Mouse (Mus musculus) hindbrain, embryonic 11.5 days (tissue): ENCODE results near the gene Man1b1. TPM values are rescaled to one million over a fixed set of nuclear protein-coding genes. Genes with fewer than 3 reads are reported as not detected.
A peak's percentile ranks its signal among the peaks of the same experiment; 100 is the strongest.

Source experiments
- ATAC-seq: fragments of 200-750 bp; cut with Nextera tagmentation; 2 replicates; pipeline ENCODE4 v1.8.0; 2017; ENCODE audit warnings: mild to moderate bottlenecking, moderate TSS enrichment, moderate library complexity; ENCODE audit not compliant: low FRiP score
- DNase-seq: peaks from one replicate; pipeline ENCODE4 v3.0.0-alpha.2; 2015; ENCODE audit warnings: low spot score
- H3K27ac ChIP-seq: fragments of 300-500 bp; sonication (generic); 2 replicates; pipeline ENCODE4 v1.5.1; 2014; ENCODE audit warnings: mild to moderate bottlenecking, low read depth, low read length
- H3K27me3 ChIP-seq: fragments of 300-500 bp; sonication (generic); 2 replicates; pipeline ENCODE4 v1.6.1; 2014; ENCODE audit warnings: mild to moderate bottlenecking, low read length, moderate library complexity, mixed read lengths; ENCODE audit not compliant: control insufficient read depth, insufficient read depth
- H3K36me3 ChIP-seq: fragments of 300-500 bp; sonication (generic); 2 replicates; pipeline ENCODE4 v1.6.1; 2014; ENCODE audit warnings: mild to moderate bottlenecking, low read length, moderate library complexity, mixed read lengths; ENCODE audit not compliant: control insufficient read depth, insufficient read depth
- H3K4me1 ChIP-seq: fragments of 300-500 bp; sonication (generic); replicated peaks from 2 replicates; pipeline ENCODE4 v1.6.1; 2014; ENCODE audit warnings: low read length, mixed read lengths; ENCODE audit not compliant: control insufficient read depth, insufficient read depth
- H3K4me2 ChIP-seq: fragments of 300-500 bp; sonication (generic); replicated peaks from 2 replicates; pipeline ENCODE4 v1.6.1; 2014; ENCODE audit warnings: mild to moderate bottlenecking, low read depth, low read length
- H3K4me3 ChIP-seq: fragments of 300-500 bp; sonication (generic); 2 replicates; pipeline ENCODE4 v1.5.1; 2014; ENCODE audit warnings: low read depth, low read length
- H3K9ac ChIP-seq: fragments of 300-500 bp; sonication (generic); 2 replicates; pipeline ENCODE4 v1.6.1; 2014; ENCODE audit warnings: low read depth, low read length
- H3K9me3 ChIP-seq: fragments of 300-500 bp; sonication (generic); 2 replicates; pipeline ENCODE4 v1.6.1; 2016; ENCODE audit warnings: low read length; ENCODE audit not compliant: control insufficient read depth
- WGBS: fragments of 180-500 bp; shearing (Covaris S2); extraction: QIAGEN DNeasy Blood & Tissue Kit; methylation state at CpG from one replicate; pipeline ENCODE4 v1.1.7; 2014; 5-methylcytosine and 5-hydroxymethylcytosine counted together
- polyA plus RNA-seq: library from polyadenylated mRNA; unstranded; fragments of >200 nt; fragmentation: Nextera tagmentation; extraction: Ambion mirVana; gene quantifications from 2 replicates; pipeline ENCODE4 v1.2.1, GENCODE M21; 2014

The Man1b1 gene
- polyA plus RNA-seq, result 86.7 and 133 TPM in 2 replicates

GRCm38 (mm10) chr2:25332286-25333160, at the start of gene Man1b1:
TSS of gene Man1b1 (plus strand) at chr2:25332338.
- peaks cover 3% of the 10 kb centered on the region; the same call in 1 of the 2 replicates for H3K4me1 ChIP-seq
- H3K27ac ChIP-seq, result peak within 1 kb of the TSS; percentile 77
- H3K4me2 ChIP-seq, result peak within 1 kb of the TSS; percentile 86
- under 1% methylated on average over 78 of the region's 78 CpGs for WGBS
- peak within 1 kb of the TSS; percentile 93 for H3K4me3 ChIP-seq
- 0 out of 2 replicates have a peak, but pooled peaks cover 3% of the 10 kb centered on the region for H3K36me3 ChIP-seq
- peak; percentile 98 for ATAC-seq
- peak; percentile 100 for DNase-seq
- no peaks in the 10 kb centered on the region; the same call in 1 of the 2 replicates for H3K27me3 ChIP-seq
- no peaks in the 10 kb centered on the region for H3K9me3 ChIP-seq
- peak within 1 kb of the TSS; percentile 91 for H3K9ac ChIP-seq

DNA sequence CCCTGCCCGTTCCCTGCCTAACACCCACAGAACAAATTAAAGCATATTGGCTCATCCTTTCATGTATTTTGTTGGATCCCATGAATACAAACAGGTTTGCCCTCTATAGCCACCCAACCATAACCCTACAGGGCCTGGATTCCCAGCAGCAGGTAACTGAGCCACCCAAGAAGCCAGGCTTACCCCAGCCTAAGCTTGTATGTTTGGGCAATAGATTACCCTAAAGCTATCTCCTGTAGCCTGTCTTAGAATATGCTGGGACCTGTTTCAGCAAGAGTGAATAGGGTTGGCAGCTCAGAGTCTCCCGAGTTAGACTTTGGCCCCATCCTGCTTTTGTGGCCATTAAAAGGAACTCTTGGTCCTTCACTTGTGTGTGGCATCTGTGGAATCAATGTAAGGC, 46.6 kb upstream of the Man1b1 start:
- Histone ChIP-seq H3K27ac (no peak overlapping the region), H3K27me3 (peaks cover 29% of the 10 kb centered on the region), H3K36me3 (peaks cover 11% of the 10 kb centered on the region), H3K4me1 (no peaks in the 10 kb centered on the region), H3K9me3 (no peaks in the 10 kb centered on the region), H3K9ac (no peak overlapping the region), H3K4me2 (no peak overlapping the region), H3K4me3 (no peak overlapping the region)
- WGBS, result 95% methylated on average over 2 of the region's 2 CpGs
- DNase-seq (no peak), ATAC-seq (no peak)

GRCm38 (mm10) chr2:25286314-25286713, 45.8 kb upstream of the Man1b1 start:
- H3K4me1 ChIP-seq, result no peaks in the 10 kb centered on the region
- 87% methylated on average over 1 of the region's 1 CpGs for WGBS
- ATAC-seq, result no peak
- no peaks in the 10 kb centered on the region for H3K9me3 ChIP-seq
- H3K27me3 ChIP-seq, result peaks cover 37% of the 10 kb centered on the region
- DNase-seq, result no peak
- H3K27ac ChIP-seq, result no peak overlapping the region
- H3K9ac ChIP-seq, result no peak overlapping the region
- H3K4me3 ChIP-seq, result no peak overlapping the region
- H3K36me3 ChIP-seq, result peaks cover 11% of the 10 kb centered on the region
- H3K4me2 ChIP-seq, result no peak overlapping the region

DNA sequence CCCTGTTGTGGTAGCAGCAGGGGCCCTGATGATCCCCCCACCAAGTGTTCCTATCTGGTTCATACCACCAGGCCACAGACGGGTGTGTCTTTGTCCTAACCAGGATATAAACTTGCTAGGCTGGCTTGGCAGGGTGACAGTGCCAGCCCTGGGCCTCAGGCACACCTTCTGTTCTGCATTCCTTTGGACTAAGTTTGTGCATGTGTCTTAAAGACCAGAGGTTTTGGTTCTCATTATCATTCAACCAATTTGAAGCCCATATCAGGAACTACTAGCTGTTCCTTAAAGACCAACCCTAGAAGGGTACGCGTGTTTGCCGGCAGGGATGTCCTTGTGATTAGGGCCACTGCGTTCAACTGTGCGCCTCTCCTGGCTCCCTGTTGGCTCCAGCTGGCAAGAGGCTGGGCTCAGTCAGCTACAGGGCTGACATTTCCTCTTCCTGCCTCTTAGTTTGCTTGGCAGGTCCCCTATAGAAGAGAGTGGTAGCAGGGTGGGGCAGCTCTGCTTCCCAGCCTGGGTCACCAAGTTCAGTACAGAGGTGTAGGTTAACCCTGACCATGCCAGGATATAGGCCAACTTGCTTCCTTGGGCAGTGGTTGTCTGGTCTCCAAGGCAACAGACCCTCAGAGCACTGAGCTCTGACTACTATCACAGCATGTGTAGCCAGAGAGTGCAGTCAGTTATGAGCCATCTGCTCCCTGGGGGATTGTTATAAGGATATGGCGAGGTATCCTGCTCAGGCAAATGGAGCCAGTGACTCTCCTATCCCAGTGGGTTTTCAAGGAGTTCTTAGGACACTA, 45.1 kb upstream of the Man1b1 start:
- 69% methylated on average over 7 of the region's 7 CpGs for WGBS
- H3K9ac ChIP-seq, result no peak overlapping the region
- H3K4me1 ChIP-seq, result peaks cover 3% of the 10 kb centered on the region; the same call in 1 of the 2 replicates

GRCm38 (mm10) chr2:25287927-25288649, 44.0 kb upstream of the Man1b1 start, which contains the start of gene Tmem210:
TSS of gene Tmem210 (plus strand) at chr2:25288145.
- peaks cover 55% of the 10 kb centered on the region for H3K27me3 ChIP-seq
- H3K9ac ChIP-seq, result no peak within 1 kb of the TSS
- peaks cover 5% of the 10 kb centered on the region; the same call in 1 of the 2 replicates for H3K4me1 ChIP-seq
- H3K9me3 ChIP-seq, result no peaks in the 10 kb centered on the region
- H3K27ac ChIP-seq, result no peak within 1 kb of the TSS
- WGBS, result 91% methylated on average over 6 of the region's 6 CpGs
- DNase-seq (no peak), ATAC-seq (no peak)
- no peak within 1 kb of the TSS for H3K4me2 ChIP-seq
- no peak within 1 kb of the TSS for H3K4me3 ChIP-seq
- peaks cover 7% of the 10 kb centered on the region; the same call in 1 of the 2 replicates for H3K36me3 ChIP-seq

More for the DNA sequence above, 45.1 kb upstream of the Man1b1 start:
- peaks cover 7% of the 10 kb centered on the region for H3K36me3 ChIP-seq
- no peak overlapping the region for H3K4me2 ChIP-seq
- no peak overlapping the region for H3K4me3 ChIP-seq
- peaks cover 44% of the 10 kb centered on the region for H3K27me3 ChIP-seq
- DNase-seq (no peak), ATAC-seq (no peak)
- H3K27ac ChIP-seq, result no peak overlapping the region
- no peaks in the 10 kb centered on the region for H3K9me3 ChIP-seq

- Histone ChIP-seq H3K4me3 (no peak overlapping the region), H3K9ac (no peak overlapping the region), H3K9me3 (no peaks in the 10 kb centered on the region), H3K27ac (no peak overlapping the region), H3K27me3 (peaks cover 59% of the 10 kb centered on the region), H3K4me2 (no peak overlapping the region), H3K4me1 (peaks cover 5% of the 10 kb centered on the region; the same call in 1 of the 2 replicates), H3K36me3 (peaks cover 3% of the 10 kb centered on the region; the same call in 1 of the 2 replicates)
- ATAC-seq, result no peak
- whole genome bisulfite sequencing, result 74% methylated on average over 7 of the region's 7 CpGs
- DNase-seq, result no peak
These were observed 43.3 kb upstream of the Man1b1 start for GRCm38 (mm10) chr2:25288734-25289345.

- no peaks in the 10 kb centered on the region for H3K9me3 ChIP-seq
- H3K27ac ChIP-seq, result no peak within 1 kb of the TSS
- WGBS, result 9% methylated on average over 11 of the region's 11 CpGs
- H3K4me3 ChIP-seq, result peak within 1 kb of the TSS; percentile 10; the same call in 1 of the 2 replicates
- DNase-seq, result no peak
- H3K4me1 ChIP-seq, result peaks cover 5% of the 10 kb centered on the region; the same call in 1 of the 2 replicates
- H3K36me3 ChIP-seq, result no peaks in the 10 kb centered on the region
- H3K27me3 ChIP-seq, result peaks cover 59% of the 10 kb centered on the region
- no peak for ATAC-seq
- H3K9ac ChIP-seq, result no peak within 1 kb of the TSS
- H3K4me2 ChIP-seq, result no peak within 1 kb of the TSS
These were observed 42.5 kb upstream of the Man1b1 start, which contains the start of gene Lrrc26 for GRCm38 (mm10) chr2:25289651-25290050. TSS of gene Lrrc26 (plus strand) at chr2:25289915.
